25 mouse cellular contexts compared by ENCODE assay signal in genomic region chr2:72464376-72465014, GRCm38 (mm10). TPM values are rescaled to one million over a fixed set of nuclear protein-coding genes. Genes with fewer than 3 reads are reported as not detected.
A peak's percentile ranks its signal among the peaks of the same experiment; 100 is the strongest.
DNase-seq lines count a peak whose midpoint lies in the region; ATAC-seq and TF ChIP-seq lines count a peak whose summit lies in the region.
"Had no signal": no experiment of that assay in that cellular context is flagged by ENCODE, and none has a peak within 500 bp of the region (broad histone marks: within the 10 kb centered on the region; RNA-seq: fewer than 3 reads in every experiment).

No protein-coding gene starts in this region.

- no peaks in the 10 kb centered on the region for H3K9me3 ChIP-seq in neural tube, embryonic 15.5 days (replicated peaks)
- H3K9me3 ChIP-seq: forebrain, embryonic 15.5 days; hindbrain, embryonic 13.5 days had no signal

- DNase-seq in kidney, postnatal 14 days = peak; percentile 18
- DNase-seq in kidney, postnatal 4 days = no peak
- peak; percentile 81 for DNase-seq in MEL-GATA-1-ER (ENCODE audit: extremely low read depth, low read depth)
- no peak for DNase-seq in right cerebral cortex, postnatal 36 days (ENCODE audit: low spot score in 2 of 2)
- DNase-seq: adrenal gland, postnatal 36 days; cerebellum, adult 9-10 months; gastrocnemius, postnatal 25 days; heart, postnatal 14 days; kidney, adult 9 months; left cerebral cortex, postnatal 4 days; lung, adult 18-20 months; midbrain, embryonic 14.5 days; right cerebral cortex, postnatal 25 days had no signal

- WGBS in small intestine, adult 2 months = 19% methylated on average over 7 of the region's 7 CpGs
- WGBS in neural tube, embryonic 15.5 days = 26% methylated on average over 7 of the region's 7 CpGs

- no peak overlapping the region for H3K4me2 ChIP-seq in neural tube, embryonic 15.5 days
- H3K4me2 ChIP-seq: embryonic facial prominence, embryonic 13.5 days; forebrain, embryonic 15.5 days; hindbrain, embryonic 13.5 days; liver, embryonic 11.5 days had no signal

- H3K4me1 ChIP-seq in small intestine, adult 2 months (ENCODE audit: control insufficient read depth, insufficient read depth, insufficient read length, low read length) = peaks cover 12% of the 10 kb centered on the region; the same call in 1 of the 2 replicates
- H3K4me1 ChIP-seq in neural tube, embryonic 15.5 days = no peaks in the 10 kb centered on the region
- H3K4me1 ChIP-seq: embryonic facial prominence, embryonic 13.5 days; forebrain, embryonic 15.5 days; hindbrain, embryonic 13.5 days had no signal

- peak overlapping the region; percentile 93 for H3K27ac ChIP-seq in small intestine, adult 2 months (ENCODE audit: insufficient read depth, low read depth, low read length)
- H3K27ac ChIP-seq in neural tube, embryonic 15.5 days (replicated peaks) = no peak overlapping the region
- H3K27ac ChIP-seq: embryonic facial prominence, embryonic 13.5 days; forebrain, embryonic 15.5 days; hindbrain, embryonic 13.5 days; left cerebral cortex, adult 2 months; stomach, postnatal 0 days had no signal

- peak; percentile 56 for ATAC-seq in granulocyte monocyte progenitor cell, adult 5-6 weeks (replicated peaks; ENCODE audit: poor library complexity, severe bottlenecking)
- no peak for ATAC-seq in neural tube, embryonic 15.5 days (ENCODE audit: low FRiP score)
- ATAC-seq: activated CD4-positive, CD25-positive, alpha-beta regulatory T cell, adult 4 months; forebrain, embryonic 15.5 days; inflammation-experienced regulatory T-cells, adult 6 months had no signal

- TF ChIP-seq POLR2A in small intestine, adult 2 months (IDR thresholded peaks at IDR 0.05; ENCODE audit: low read depth, low read length) = no peak

- no peak overlapping the region for H3K9ac ChIP-seq in neural tube, embryonic 15.5 days (replicated peaks)
- H3K9ac ChIP-seq: embryonic facial prominence, embryonic 13.5 days; forebrain, embryonic 15.5 days; hindbrain, embryonic 13.5 days had no signal

- H3K36me3 ChIP-seq in small intestine, adult 2 months (ENCODE audit: control insufficient read depth, insufficient read depth, low read length) = no peaks in the 10 kb centered on the region
- H3K36me3 ChIP-seq in neural tube, embryonic 15.5 days = no peaks in the 10 kb centered on the region
- H3K36me3 ChIP-seq: embryonic facial prominence, embryonic 13.5 days; forebrain, embryonic 15.5 days; hindbrain, embryonic 13.5 days had no signal

- no peak for TF ChIP-seq CTCF in small intestine, adult 2 months (IDR thresholded peaks at IDR 0.05; ENCODE audit: extremely low read depth, insufficient read length, insufficient replicate concordance, low read depth, low read length)

- no peaks in the 10 kb centered on the region for H3K27me3 ChIP-seq in small intestine, adult 2 months (ENCODE audit: control insufficient read depth, insufficient read depth, low read length)
- H3K27me3 ChIP-seq in neural tube, embryonic 15.5 days (replicated peaks) = no peaks in the 10 kb centered on the region
- H3K27me3 ChIP-seq: embryonic facial prominence, embryonic 13.5 days; forebrain, embryonic 15.5 days; hindbrain, embryonic 13.5 days had no signal

- H3K4me3 ChIP-seq in small intestine, adult 2 months (ENCODE audit: low read depth, low read length) = no peak overlapping the region
- H3K4me3 ChIP-seq in neural tube, embryonic 15.5 days (replicated peaks) = no peak overlapping the region
- H3K4me3 ChIP-seq: embryonic facial prominence, embryonic 13.5 days; forebrain, embryonic 15.5 days; hindbrain, embryonic 13.5 days; left cerebral cortex, adult 2 months; myocyte had no signal

RNA-seq across cellular contexts. Expression of gene Cdca7, which starts 11.5 kb away (rescaled TPM):
- 231 and 236 TPM in 2 replicates for total RNA-seq in granulocyte monocyte progenitor cell, adult 5-6 weeks (2014; fragmentation: Nextera tagmentation)
- 240 and 269 TPM in 2 replicates for total RNA-seq in granulocyte monocyte progenitor cell, adult 5-6 weeks (2017)
- polyA plus RNA-seq in small intestine, adult 2 months (2012; rRNA removed) = 5.3 and 11.5 TPM in 2 replicates
- polyA plus RNA-seq in neural tube, embryonic 15.5 days (2015; fragmentation: Nextera tagmentation; extraction: Ambion mirVana) = 14.0 and 57.1 TPM in 2 replicates

Comparison
In these comparisons a context has a peak if more than half of its experiments do, and no peak if none do; other contexts are left out.
1. DNase-seq: peak in kidney, postnatal 14 days (single experiment) and MEL-GATA-1-ER (single experiment); none in kidney, postnatal 4 days (0 of 2) and right cerebral cortex, postnatal 36 days (0 of 2).